Mouse (Mus musculus): ENCODE results near the gene Tspan4.
"Not testable (repeated sequence)": the region's sequence is repeated elsewhere in the genome, so short reads cannot be mapped to it uniquely, and the experiment has no call there.

The Tspan4 gene

GRCm38 (mm10) chr7:141439140-141439679 is 35.8 kb upstream of the Tspan4 start:
- no peak for DNase-seq (ENCODE audit: low read depth)

GRCm38 (mm10) chr7:141439811-141440210 is 35.2 kb upstream of the Tspan4 start:
- DNase-seq (ENCODE audit: low read depth) = no peak

GRCm38 (mm10) chr7:141440613-141441012 is 34.4 kb upstream of the Tspan4 start:
- DNase-seq (ENCODE audit: low read depth) = no peak

GRCm38 (mm10) chr7:141441460-141441859 is 33.6 kb upstream of the Tspan4 start:
- no peak for DNase-seq (ENCODE audit: low read depth)

- DNase-seq (ENCODE audit: low read depth) = no peak
Measured at GRCm38 (mm10) chr7:141442199-141442598, 32.8 kb upstream of the Tspan4 start.

- no peak for DNase-seq (ENCODE audit: low read depth)
Measured at GRCm38 (mm10) chr7:141443081-141443821, 31.8 kb upstream of the Tspan4 start.

- no peak for DNase-seq (ENCODE audit: low read depth)
Measured at GRCm38 (mm10) chr7:141443828-141444237, 31.2 kb upstream of the Tspan4 start, which contains the start of gene Pidd1. TSS of gene Pidd1 (minus strand) at chr7:141444025.

GRCm38 (mm10) chr7:141446374-141446773 is 28.7 kb upstream of the Tspan4 start:
- not testable (repeated sequence) for DNase-seq (ENCODE audit: low read depth)

GRCm38 (mm10) chr7:141447110-141447991 is 27.7 kb upstream of the Tspan4 start, which contains the start of gene Rplp2:
TSS of gene Rplp2 (plus strand) at chr7:141447370.
- DNase-seq (ENCODE audit: low read depth) = peak; percentile 84

GRCm38 (mm10) chr7:141451928-141452327 is 23.1 kb upstream of the Tspan4 start:
- DNase-seq (ENCODE audit: low read depth) = no peak

- DNase-seq (ENCODE audit: low read depth) = no peak
Measured at GRCm38 (mm10) chr7:141453636-141454035, 21.4 kb upstream of the Tspan4 start.

- no peak for DNase-seq (ENCODE audit: low read depth)
Measured at GRCm38 (mm10) chr7:141454967-141455551, 20.0 kb upstream of the Tspan4 start, which contains the start of gene Pnpla2. TSS of gene Pnpla2 (plus strand) at chr7:141455198.

GRCm38 (mm10) chr7:141455610-141456314 is 19.3 kb upstream of the Tspan4 start:
- DNase-seq (ENCODE audit: low read depth) = no peak

GRCm38 (mm10) chr7:141456739-141457138 is 18.3 kb upstream of the Tspan4 start:
- no peak for DNase-seq (ENCODE audit: low read depth)

- no peak for DNase-seq (ENCODE audit: low read depth)
Measured at GRCm38 (mm10) chr7:141457236-141457635, 17.8 kb upstream of the Tspan4 start.

GRCm38 (mm10) chr7:141457986-141458660 is 16.9 kb upstream of the Tspan4 start:
- DNase-seq (ENCODE audit: low read depth) = no peak

GRCm38 (mm10) chr7:141458661-141459060 is 16.4 kb upstream of the Tspan4 start:
- DNase-seq (ENCODE audit: low read depth) = no peak

GRCm38 (mm10) chr7:141459301-141459711 is 15.7 kb upstream of the Tspan4 start:
- no peak for DNase-seq (ENCODE audit: low read depth)

GRCm38 (mm10) chr7:141460001-141460390 is 15.0 kb upstream of the Tspan4 start:
- no peak for DNase-seq (ENCODE audit: low read depth)

- no peak for DNase-seq (ENCODE audit: low read depth)
Measured at GRCm38 (mm10) chr7:141460391-141461113, 14.5 kb upstream of the Tspan4 start, which contains the start of gene Cracr2b. TSS of gene Cracr2b (plus strand) at chr7:141461094.
